Mouse (Mus musculus) thymus, adult 2 months (tissue): ENCODE results near the gene Igfbp6.

Source experiments
- CTCF ChIP-seq: fragments of 200-500 bp; IDR thresholded peaks from 2 replicates; pipeline ENCODE4 v1.5.1; 2012; ENCODE audit warnings: mild to moderate bottlenecking, control low read depth, low read length, moderate library complexity, borderline replicate concordance; ENCODE audit not compliant: control insufficient read depth, poor library complexity, insufficient read depth; ENCODE audit errors: extremely low read depth
- POLR2A ChIP-seq: fragments of 200-500 bp; IDR thresholded peaks from 2 replicates; pipeline ENCODE4 v1.6.1; 2012; ENCODE audit warnings: mild to moderate bottlenecking, low read length, control low read depth, moderate library complexity; ENCODE audit not compliant: control insufficient read depth, poor library complexity, insufficient read depth; ENCODE audit errors: extremely low read depth

- TF ChIP-seq CTCF, result no peak
- no peak for TF ChIP-seq POLR2A
Observed at GRCm38 (mm10) chr15:102152646-102153045, 8.5 kb downstream of the Igfbp6 start.
